Mouse (Mus musculus) v-Abl transformed pro-B cells (cell line): ENCODE measurements around the gene Dgkz.

Experiments
- in situ Hi-C, 2 experiments: fragments of 400-800 bp; cut with MboI; formaldehyde crosslinking; loops; one replicate each; pipeline ENCODE4 v1.15.1; 2025; ENCODE audit not compliant: unreplicated experiment in 2 of 2

The Dgkz gene

GRCm38 (mm10) chr2:91975581-91976541 lies at the start of gene Dgkz:
Gene Dgkz, minus strand, starts transcription at chr2:91975864.
- in situ Hi-C loops = no loop called here

- in situ Hi-C loops = no loop called here
Measured at GRCm38 (mm10) chr2:92025202-92025601, 49.5 kb upstream of the Dgkz start.

- in situ Hi-C loops = no loop called here
Measured at GRCm38 (mm10) chr2:92024274-92024672, 48.6 kb upstream of the Dgkz start, which contains the start of gene Creb3l1. Gene Creb3l1, minus strand, starts transcription at chr2:92024502.

- in situ Hi-C loops = no loop called here
Measured at GRCm38 (mm10) chr2:92023362-92024273, 48.0 kb upstream of the Dgkz start.

- in situ Hi-C loops = no loop called here
Measured at GRCm38 (mm10) chr2:92020676-92021265, 45.1 kb upstream of the Dgkz start.

GRCm38 (mm10) chr2:92017440-92017839 lies 41.8 kb upstream of the Dgkz start:
- in situ Hi-C loops = no loop called here

- in situ Hi-C loops = no loop called here
Measured at GRCm38 (mm10) chr2:92016981-92017380, 41.3 kb upstream of the Dgkz start.

GRCm38 (mm10) chr2:92014891-92015290 lies 39.2 kb upstream of the Dgkz start:
- in situ Hi-C loops = no loop called here

- in situ Hi-C loops = no loop called here
Measured at GRCm38 (mm10) chr2:92014248-92014647, 38.6 kb upstream of the Dgkz start.

GRCm38 (mm10) chr2:92012768-92013445 lies 37.2 kb upstream of the Dgkz start:
- in situ Hi-C loops = no loop called here

- in situ Hi-C loops = no loop called here
Measured at GRCm38 (mm10) chr2:92011424-92012353, 36.0 kb upstream of the Dgkz start.

GRCm38 (mm10) chr2:92008623-92009404 lies 33.1 kb upstream of the Dgkz start:
- in situ Hi-C loops = no loop called here

- in situ Hi-C loops = no loop called here
Measured at GRCm38 (mm10) chr2:92007933-92008622, 32.4 kb upstream of the Dgkz start.

- in situ Hi-C loops = no loop called here
Measured at GRCm38 (mm10) chr2:92006983-92007921, 31.6 kb upstream of the Dgkz start.

- in situ Hi-C loops = no loop called here
Measured at GRCm38 (mm10) chr2:92006491-92006890, 30.8 kb upstream of the Dgkz start.

GRCm38 (mm10) chr2:92004617-92005016 lies 29.0 kb upstream of the Dgkz start:
- in situ Hi-C loops = no loop called here
